Mouse (Mus musculus) midbrain, postnatal 0 days (tissue): Measurements from ENCODE around the gene Gm10135. TPM values are rescaled to one million over a fixed set of nuclear protein-coding genes. Genes with fewer than 3 reads are reported as not detected.
"Not testable (repeated sequence)": the region's sequence is repeated elsewhere in the genome, so short reads cannot be mapped to it uniquely, and the experiment has no call there.

ENCODE experiments used
- ATAC-seq: fragments of 200-750 bp; cut with Nextera tagmentation; 2 replicates; pipeline ENCODE4 v1.8.0; 2017; ENCODE audit warnings: moderate number of reproducible peaks, mild to moderate bottlenecking, moderate TSS enrichment, moderate library complexity; ENCODE audit not compliant: low FRiP score
- DNase-seq: peaks from one replicate; pipeline ENCODE4 v3.0.0-alpha.2; 2015; ENCODE audit warnings: low spot score
- H3K27ac ChIP-seq: fragments of 300-500 bp; sonication (generic); 2 replicates; pipeline ENCODE4 v1.5.1; 2014; ENCODE audit warnings: low read depth, mild to moderate bottlenecking, low read length, mixed read lengths
- H3K27me3 ChIP-seq: fragments of 300-500 bp; sonication (generic); 2 replicates; pipeline ENCODE4 v1.6.1; 2014; ENCODE audit warnings: low read length, control low read depth, mixed read lengths; ENCODE audit not compliant: insufficient read depth
- H3K36me3 ChIP-seq: fragments of 300-500 bp; sonication (generic); 2 replicates; pipeline ENCODE4 v1.6.1; 2014; ENCODE audit warnings: low read length, control low read depth, mixed read lengths; ENCODE audit not compliant: insufficient read depth
- H3K4me1 ChIP-seq: fragments of 300-500 bp; sonication (generic); 2 replicates; pipeline ENCODE4 v1.6.1; 2014; ENCODE audit warnings: mild to moderate bottlenecking, control low read depth, antibody characterized with exemption, low read length, mixed read lengths; ENCODE audit not compliant: insufficient read depth
- H3K4me2 ChIP-seq: fragments of 300-500 bp; sonication (generic); 2 replicates; pipeline ENCODE4 v1.6.1; 2014; ENCODE audit warnings: low read depth, mild to moderate bottlenecking, low read length, mixed read lengths; ENCODE audit not compliant: poor library complexity, severe bottlenecking
- H3K4me3 ChIP-seq: fragments of 300-500 bp; sonication (generic); 2 replicates; pipeline ENCODE4 v1.5.1; 2014; ENCODE audit warnings: low read depth, mild to moderate bottlenecking, low read length, moderate library complexity
- H3K9ac ChIP-seq: fragments of 300-500 bp; sonication (generic); replicated peaks from 2 replicates; pipeline ENCODE4 v1.6.1; 2014; ENCODE audit warnings: mild to moderate bottlenecking, low read length, moderate library complexity, mixed read lengths; ENCODE audit not compliant: poor library complexity, severe bottlenecking
- H3K9me3 ChIP-seq: fragments of 300-500 bp; sonication (generic); 2 replicates; pipeline ENCODE4 v1.6.1; 2016; ENCODE audit warnings: low read length, control low read depth
- CTCF ChIP-seq: IDR thresholded peaks from 2 replicates; pipeline ENCODE4 v1.5.1; 2016; ENCODE audit warnings: antibody characterized with exemption, mild to moderate bottlenecking
- WGBS: fragments of 180-500 bp; shearing (Covaris S2); extraction: QIAGEN DNeasy Blood & Tissue Kit; methylation state at CpG from one replicate; pipeline ENCODE4 v1.1.7; 2014; 5-methylcytosine and 5-hydroxymethylcytosine counted together
- polyA plus RNA-seq: library from polyadenylated mRNA; unstranded; fragments of >200 nt; fragmentation: Nextera tagmentation; extraction: Ambion mirVana; gene quantifications from 2 replicates; pipeline ENCODE4 v1.2.1, GENCODE M21; 2015
- total RNA-seq: library from RNA; depleted of rRNA; stranded (reverse); fragments of >200 nt; gene quantifications from 2 replicates; pipeline ENCODE4 v1.2.3, GENCODE M21; 2014

Gm10135 gene
- total and polyA plus RNA-seq, 2 experiments from 2014 or later, result not detected

DNA sequence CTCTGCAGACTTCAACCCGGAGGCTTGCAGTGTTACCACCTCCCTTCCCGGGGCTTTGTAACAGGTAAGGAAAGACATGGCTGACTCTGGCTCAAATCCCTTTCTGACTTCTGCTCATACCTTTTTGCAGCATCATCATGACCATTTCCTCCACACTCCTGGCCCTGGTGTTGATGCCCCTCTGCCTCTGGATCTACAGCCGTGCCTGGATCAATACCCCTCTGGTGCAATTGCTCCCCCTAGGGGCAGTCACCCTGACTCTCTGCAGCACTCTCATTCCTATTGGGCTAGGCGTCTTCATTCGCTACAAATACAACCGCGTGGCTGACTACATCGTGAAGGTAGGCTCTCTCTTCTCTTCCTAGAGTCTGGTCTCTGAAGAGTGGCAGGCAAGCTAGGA lies 33.7 kb upstream of the Gm10135 start:
- peak; percentile 29 for TF ChIP-seq CTCF
- H3K4me3 ChIP-seq, H3K27ac ChIP-seq, H3K27me3 ChIP-seq, H3K9me3 ChIP-seq, DNase-seq, H3K4me1 ChIP-seq, H3K36me3 ChIP-seq, H3K9ac ChIP-seq, ATAC-seq, H3K4me2 ChIP-seq: not testable (repeated sequence)
- 35% methylated on average over 8 of the region's 8 CpGs for WGBS

DNA sequence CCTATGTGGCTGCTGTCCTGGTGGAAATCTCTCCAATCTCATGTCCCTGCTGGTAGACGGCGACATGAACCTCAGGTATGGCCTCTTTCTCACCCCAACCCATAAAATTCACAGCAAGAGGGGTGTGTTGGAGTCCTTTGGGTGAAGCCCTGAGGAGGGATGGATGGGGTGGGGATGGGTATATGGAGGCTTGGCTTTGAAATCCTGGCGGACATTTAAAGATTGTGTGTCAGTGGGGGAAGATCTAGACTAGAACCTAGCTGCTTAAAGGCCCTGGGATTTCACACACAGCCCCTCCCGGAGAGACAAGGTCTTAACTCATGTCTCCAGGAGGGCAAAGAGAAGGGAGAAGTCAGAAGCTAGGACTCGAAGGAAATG lies 33.1 kb upstream of the Gm10135 start:
- Histone ChIP-seq H3K27me3 (no peaks in the 10 kb centered on the region), H3K27ac (no peak overlapping the region), H3K9me3 (no peaks in the 10 kb centered on the region), H3K4me2 (no peak overlapping the region), H3K4me3 (peak overlapping the region; percentile 37), H3K4me1 (no peaks in the 10 kb centered on the region), H3K9ac (no peak overlapping the region), H3K36me3 (no peaks in the 10 kb centered on the region)
- no peak for DNase-seq
- 0 out of 2 replicates have a peak, but pooled peaks have one; percentile 8 for ATAC-seq
- 45% methylated on average over 5 of the region's 5 CpGs for WGBS
- TF ChIP-seq CTCF, result no peak

DNA sequence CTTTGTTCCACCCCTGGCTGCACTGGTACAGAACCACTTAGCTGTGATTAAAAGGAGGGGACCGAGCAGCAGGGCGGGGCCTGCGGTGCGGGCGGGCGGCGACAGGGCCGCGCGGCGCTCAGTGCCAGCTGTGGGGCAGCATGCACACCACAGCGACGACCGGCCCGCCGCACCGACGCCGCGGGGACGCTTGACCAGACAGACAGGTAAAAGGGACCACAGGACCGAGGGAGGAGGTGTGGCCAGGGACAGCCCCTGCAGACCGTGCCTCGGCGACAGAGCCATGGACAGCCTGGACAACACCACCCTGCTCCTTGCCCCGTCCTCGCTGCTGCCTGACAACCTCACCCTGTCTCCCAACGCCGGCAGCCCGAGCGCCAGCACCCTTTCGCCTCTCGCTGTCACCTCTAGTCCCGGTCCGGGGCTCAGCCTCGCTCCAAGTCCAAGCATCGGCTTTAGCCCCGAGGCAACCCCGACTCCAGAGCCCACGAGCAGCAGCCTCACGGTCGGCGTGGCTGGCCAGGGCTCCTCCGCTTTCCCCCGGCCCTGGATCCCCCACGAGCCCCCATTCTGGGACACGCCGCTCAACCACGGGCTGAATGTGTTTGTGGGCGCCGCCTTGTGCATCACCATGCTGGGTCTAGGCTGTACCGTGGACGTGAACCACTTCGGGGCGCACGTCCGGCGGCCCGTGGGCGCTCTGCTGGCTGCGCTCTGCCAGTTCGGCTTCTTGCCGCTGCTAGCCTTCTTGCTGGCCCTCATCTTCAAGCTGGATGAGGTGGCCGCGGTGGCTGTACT lies 32.5 kb upstream of the Gm10135 start, which contains the start of gene Slc10a4:
Slc10a4 (plus strand) TSS at position 100 of the 798 bp plus-strand sequence.
- no peak for DNase-seq
- no peaks in the 10 kb centered on the region for H3K9me3 ChIP-seq
- H3K4me3 ChIP-seq, result peak within 1 kb of the TSS; percentile 37
- no peaks in the 10 kb centered on the region for H3K27me3 ChIP-seq
- H3K27ac ChIP-seq, result no peak within 1 kb of the TSS
- H3K36me3 ChIP-seq, result no peaks in the 10 kb centered on the region
- H3K4me2 ChIP-seq, result peak within 1 kb of the TSS; percentile 54
- H3K9ac ChIP-seq, result peak within 1 kb of the TSS; percentile 36; the same call in 1 of the 2 replicates
- TF ChIP-seq CTCF, result no peak
- H3K4me1 ChIP-seq, result no peaks in the 10 kb centered on the region
- 8% methylated on average over 64 of the region's 65 CpGs for WGBS
- peak; percentile 75 for ATAC-seq

DNA sequence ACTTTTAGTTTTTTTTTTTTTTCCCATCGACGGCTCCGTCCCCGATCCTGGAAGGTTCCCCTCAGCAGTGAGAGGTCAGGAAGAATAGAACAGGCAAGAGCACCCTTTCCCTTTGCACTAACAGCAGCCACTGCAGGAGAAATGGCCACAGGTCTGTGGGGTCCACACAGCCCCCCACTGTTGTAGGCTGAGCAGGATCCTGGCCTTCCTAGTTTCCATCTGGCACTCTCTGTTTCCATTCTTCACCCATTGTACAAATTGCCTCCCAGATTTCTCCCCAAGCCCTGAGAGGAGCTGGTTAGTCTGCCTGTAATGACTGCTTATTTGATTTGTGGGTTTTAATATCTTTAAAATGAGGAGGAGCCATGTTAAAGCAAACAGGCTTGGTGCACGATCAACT lies 29.5 kb upstream of the Gm10135 start:
- Histone ChIP-seq H3K4me2 (no peak overlapping the region), H3K4me1 (no peaks in the 10 kb centered on the region), H3K27ac (no peak overlapping the region), H3K9me3 (no peaks in the 10 kb centered on the region), H3K4me3 (no peak overlapping the region), H3K36me3 (no peaks in the 10 kb centered on the region), H3K9ac (no peak overlapping the region), H3K27me3 (no peaks in the 10 kb centered on the region)
- no peak for TF ChIP-seq CTCF
- ATAC-seq (no peak), DNase-seq (no peak)
- WGBS, result 89% methylated on average over 5 of the region's 5 CpGs

DNA sequence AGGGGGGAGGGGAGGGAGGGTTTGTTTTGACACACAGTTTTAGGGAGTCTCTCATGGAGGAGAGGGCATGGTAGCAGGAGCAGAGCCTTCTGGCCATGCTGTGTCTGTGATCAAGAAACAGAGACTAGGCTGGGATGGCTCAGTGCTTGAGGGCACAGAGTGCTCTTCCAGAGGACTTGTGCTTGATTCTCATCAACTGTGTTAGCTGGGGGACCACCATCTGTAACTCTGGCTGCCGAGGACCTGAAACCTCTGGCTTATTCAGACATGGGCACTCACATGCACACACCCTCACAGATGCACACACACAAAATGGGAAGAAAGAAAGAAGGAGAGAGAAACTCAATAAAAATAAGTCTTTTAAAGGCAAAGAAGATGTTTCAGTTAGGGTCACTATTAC lies 24.0 kb upstream of the Gm10135 start:
- not testable (repeated sequence) for H3K4me2 ChIP-seq, H3K4me1 ChIP-seq, H3K27me3 ChIP-seq, DNase-seq, H3K36me3 ChIP-seq, H3K4me3 ChIP-seq, H3K27ac ChIP-seq, H3K9ac ChIP-seq, H3K9me3 ChIP-seq, ATAC-seq
- WGBS, result 83% methylated on average over 1 of the region's 1 CpGs

DNA sequence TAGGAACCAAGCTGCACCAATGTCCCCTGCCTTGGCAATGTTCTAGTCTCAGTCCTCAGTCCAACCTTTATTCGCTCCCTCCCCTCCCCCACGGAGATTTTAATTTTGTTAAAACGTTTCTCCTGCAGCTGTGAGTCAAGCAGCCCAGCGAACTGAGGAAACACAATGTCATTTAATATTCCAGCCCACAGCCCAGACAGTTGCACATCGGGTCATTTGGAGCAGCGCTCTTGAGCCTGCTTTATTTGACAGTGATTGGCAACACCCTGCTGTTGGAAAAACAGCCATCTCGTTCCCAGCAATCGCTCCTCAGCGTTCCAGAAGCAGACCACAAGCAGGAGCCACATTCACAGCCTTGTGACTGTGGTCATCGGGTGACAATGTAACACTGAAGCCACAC lies 20.9 kb upstream of the Gm10135 start:
- H3K4me1 ChIP-seq, result 0 out of 2 replicates have a peak, but pooled peaks cover 3% of the 10 kb centered on the region
- no peaks in the 10 kb centered on the region for H3K27me3 ChIP-seq
- no peak overlapping the region for H3K9ac ChIP-seq
- 18% methylated on average over 10 of the region's 10 CpGs for WGBS
- no peak overlapping the region for H3K27ac ChIP-seq
- no peak overlapping the region for H3K4me3 ChIP-seq
- H3K36me3 ChIP-seq, result no peaks in the 10 kb centered on the region
- no peaks in the 10 kb centered on the region for H3K9me3 ChIP-seq
- ATAC-seq (no peak), DNase-seq (no peak)
- no peak overlapping the region for H3K4me2 ChIP-seq
- TF ChIP-seq CTCF, result no peak
